Mouse (Mus musculus) embryonic fibroblast, embryonic 13.5 days (primary cell): ENCODE measurements around the gene Shcbp1l.
"Not testable (repeated sequence)": the region's sequence is repeated elsewhere in the genome, so short reads cannot be mapped to it uniquely, and the experiment has no call there.

Experiments used
- CTCF ChIP-seq: IDR thresholded peaks from 2 replicates; pipeline ENCODE4 v1.5.1; 2011; ENCODE audit warnings: mild to moderate bottlenecking, control low read depth, low read length, moderate library complexity, borderline replicate concordance; ENCODE audit not compliant: insufficient read depth
- POLR2A ChIP-seq: IDR thresholded peaks from 2 replicates; pipeline ENCODE4 v1.6.1; 2011; ENCODE audit warnings: low read depth, mild to moderate bottlenecking, control low read depth, low read length, moderate library complexity

GRCm38 (mm10) chr1:153417805-153418204 lies 7.2 kb upstream of the Shcbp1l start:
- TF ChIP-seq CTCF, POLR2A: not testable (repeated sequence)
